Mouse (Mus musculus) left cerebral cortex, postnatal 14 days (tissue): ENCODE results near the gene Timeless. TPM values are rescaled to one million over a fixed set of nuclear protein-coding genes. Genes with fewer than 3 reads are reported as not detected.
"Not testable (repeated sequence)": the region's sequence is repeated elsewhere in the genome, so short reads cannot be mapped to it uniquely, and the experiment has no call there.

ENCODE experiments used
- DNase-seq, 2 experiments: peaks; one replicate each; pipeline ENCODE4 v3.0.0; 2021 to 2022; ENCODE audit warnings: low spot score in 2 of 2, mixed read lengths in 1 of 2
- intact Hi-C: fragments of 180-260 bp; cut with DNase I; formaldehyde crosslinking; loops from one replicate; pipeline ENCODE4 v1.15.1; 2025
- total RNA-seq, 2 experiments: library from RNA; stranded (reverse); gene quantifications; 2 replicates each; pipeline ENCODE4 v1.2.3; 2021

Gene Timeless
- total RNA-seq, 2 experiments from 2014 or later, result 7.2 to 9.9 TPM

DNA sequence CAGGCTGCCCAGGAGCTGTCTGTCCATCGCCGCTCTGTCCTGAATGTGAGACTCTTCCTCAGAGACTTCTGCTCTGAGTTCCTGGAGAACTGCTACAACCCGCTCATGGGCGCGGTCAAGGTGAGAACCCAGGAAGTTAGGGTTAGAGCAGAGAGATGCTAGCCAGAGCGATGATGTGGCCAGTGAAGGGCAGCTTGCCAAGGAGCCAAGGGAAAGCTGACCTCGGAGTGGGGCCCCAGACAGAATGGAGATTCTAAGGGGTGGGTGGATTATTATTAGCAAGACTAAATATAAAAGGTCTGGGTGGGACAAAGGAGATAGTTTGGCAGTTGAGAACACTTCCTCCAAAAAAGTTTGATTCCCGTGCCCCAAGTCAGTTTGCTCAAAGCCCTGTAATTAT lies 11.4 kb downstream of the Timeless start:
- intact Hi-C loops, result no loop called here
- DNase-seq, result no peak

DNA sequence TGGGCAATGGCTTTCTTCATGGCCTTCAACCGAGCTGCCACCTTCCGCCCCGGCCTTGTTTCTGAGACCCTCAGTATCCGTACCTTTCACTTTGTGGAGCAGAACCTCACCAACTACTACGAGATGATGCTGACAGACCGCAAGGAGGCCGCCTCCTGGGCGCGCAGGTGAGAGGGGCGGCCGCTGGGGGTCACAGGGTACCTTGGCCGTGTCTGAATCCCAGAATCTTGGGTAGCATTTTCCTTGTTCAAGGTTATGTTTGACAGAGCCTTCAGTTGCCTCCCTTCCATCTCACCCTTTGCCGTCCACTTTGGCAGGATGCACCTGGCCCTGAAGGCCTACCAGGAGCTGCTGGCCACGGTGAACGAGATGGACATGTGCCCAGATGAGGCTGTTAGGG lies 12.3 kb downstream of the Timeless start:
- intact Hi-C loops, result no loop called here
- no peak for DNase-seq

DNA sequence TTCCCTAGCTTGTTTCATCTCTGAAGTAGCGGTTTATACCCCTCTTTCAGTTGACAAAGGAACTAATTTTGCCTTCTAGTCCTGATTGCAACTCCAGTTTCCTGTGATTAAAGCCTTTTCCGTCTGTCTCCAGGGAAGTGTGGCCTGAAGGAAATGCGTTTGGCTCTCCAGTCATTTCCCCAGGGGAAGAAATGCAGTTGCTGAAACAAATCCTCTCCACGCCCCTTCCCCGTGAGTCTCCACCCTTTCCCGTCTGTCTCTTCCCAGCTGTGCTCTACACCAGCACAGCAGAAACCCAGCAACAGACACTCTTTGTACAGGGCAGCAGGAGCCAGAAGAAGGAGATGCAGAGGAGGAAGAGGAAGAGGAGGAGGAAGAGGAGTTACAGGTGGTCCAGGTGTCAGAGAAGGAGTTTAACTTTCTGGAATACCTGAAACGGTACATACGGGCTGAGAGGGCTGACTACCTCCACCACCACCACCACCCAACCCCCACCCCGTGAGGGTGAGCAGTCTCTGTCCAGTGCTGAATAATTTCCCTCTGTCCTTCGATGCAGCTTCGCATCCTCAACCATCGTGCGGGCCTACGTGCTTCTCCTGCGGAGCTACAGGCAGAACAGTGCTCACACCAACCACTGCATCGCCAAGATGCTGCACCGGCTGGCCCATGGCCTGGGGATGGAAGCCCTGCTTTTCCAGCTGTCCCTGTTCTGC lies 15.3 kb downstream of the Timeless start:
- no peak for DNase-seq
- intact Hi-C loops, result no loop called here

DNA sequence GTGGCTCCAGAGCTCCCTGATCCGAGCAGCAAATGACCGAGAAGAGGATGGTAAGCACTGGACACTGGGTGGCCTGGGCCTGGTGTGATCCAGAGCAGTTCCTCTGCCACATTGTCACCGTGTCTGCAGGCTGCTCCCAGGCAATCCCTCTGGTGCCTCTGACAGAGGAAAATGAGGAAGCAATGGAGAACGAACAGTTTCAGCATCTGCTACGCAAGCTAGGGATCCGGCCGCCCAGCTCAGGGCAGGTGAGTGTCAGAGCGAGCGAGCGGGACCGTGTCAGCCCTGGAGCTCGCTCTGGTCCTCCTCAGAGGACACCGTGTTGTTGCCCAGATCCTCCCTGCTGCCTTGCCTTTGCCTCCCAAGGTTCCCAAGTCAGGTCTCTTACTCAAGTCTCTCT lies 18.7 kb downstream of the Timeless start:
- intact Hi-C loops, result no loop called here
- no peak for DNase-seq

DNA sequence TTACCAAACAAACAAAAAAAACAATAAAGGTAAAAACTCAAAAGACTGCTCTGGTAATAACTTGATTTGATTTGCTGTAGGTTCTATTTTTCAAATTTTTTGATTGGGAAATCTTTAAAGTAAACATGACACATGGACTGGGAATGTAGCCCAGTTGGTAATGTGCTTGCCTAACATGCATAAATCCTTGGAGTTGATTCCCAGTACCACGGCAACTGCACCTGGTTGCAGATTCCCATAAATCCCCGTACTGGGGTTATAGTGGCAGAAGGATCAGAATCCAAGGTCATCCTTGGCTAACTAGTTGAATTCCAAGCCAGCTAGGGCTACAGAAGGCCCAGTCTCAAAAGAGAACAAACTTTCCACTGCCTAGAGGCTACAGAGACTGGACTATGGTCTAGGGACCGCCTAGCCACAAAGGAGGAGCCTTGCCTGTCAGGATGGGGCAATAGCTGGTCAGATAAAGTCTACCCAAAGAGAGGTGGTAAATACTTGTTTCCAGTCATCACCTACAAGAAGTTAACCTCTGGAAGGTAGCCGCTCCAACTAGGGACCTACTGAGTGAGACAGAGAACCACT lies 21.9 kb downstream of the Timeless start, which contains the start of gene Apon:
Gene Apon, plus strand, starts transcription at position 420 of the 579 bp plus-strand sequence.
- intact Hi-C loops, result no loop called here
- no peak for DNase-seq

DNA sequence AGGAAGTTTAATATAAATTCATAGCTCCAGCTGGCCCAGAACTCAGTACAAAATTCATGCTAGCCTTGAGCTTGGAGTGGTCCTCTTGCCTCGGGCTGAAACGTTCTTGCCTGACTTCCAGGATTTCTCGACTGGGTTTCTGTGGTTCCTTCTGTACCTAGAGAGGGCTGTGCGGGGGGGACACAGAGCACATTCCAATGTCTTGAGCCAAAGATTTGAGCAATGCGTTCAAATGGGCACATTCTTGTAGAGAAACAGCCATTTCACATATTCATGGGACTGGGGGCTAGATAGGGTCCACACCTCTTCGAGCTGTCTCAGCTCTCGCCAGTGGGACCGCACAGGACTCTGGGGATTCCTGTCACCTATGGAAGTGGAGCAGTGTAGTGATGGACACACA lies 24.1 kb downstream of the Timeless start:
- DNase-seq, result no peak
- intact Hi-C loops, result no loop called here

DNA sequence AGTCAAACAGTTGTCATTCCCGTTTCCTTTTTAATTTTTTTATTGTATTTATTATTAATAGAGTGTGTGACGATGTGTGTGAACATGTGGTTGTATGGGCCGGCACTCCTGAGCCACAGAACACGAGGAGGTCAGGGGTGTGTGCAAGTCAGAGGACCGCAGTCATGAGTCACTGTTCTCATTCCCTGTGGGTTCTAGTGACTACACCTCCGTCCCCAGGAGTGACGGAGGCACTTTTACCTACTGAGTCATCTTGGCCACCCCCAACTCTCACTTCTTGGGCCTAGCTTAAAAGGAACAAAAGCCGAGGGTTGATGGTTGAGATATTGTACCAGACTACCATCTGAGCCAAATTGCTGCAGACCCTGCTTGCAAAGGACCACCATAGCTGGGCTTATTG lies 24.5 kb downstream of the Timeless start:
- intact Hi-C loops, result no loop called here
- no peak for DNase-seq

DNA sequence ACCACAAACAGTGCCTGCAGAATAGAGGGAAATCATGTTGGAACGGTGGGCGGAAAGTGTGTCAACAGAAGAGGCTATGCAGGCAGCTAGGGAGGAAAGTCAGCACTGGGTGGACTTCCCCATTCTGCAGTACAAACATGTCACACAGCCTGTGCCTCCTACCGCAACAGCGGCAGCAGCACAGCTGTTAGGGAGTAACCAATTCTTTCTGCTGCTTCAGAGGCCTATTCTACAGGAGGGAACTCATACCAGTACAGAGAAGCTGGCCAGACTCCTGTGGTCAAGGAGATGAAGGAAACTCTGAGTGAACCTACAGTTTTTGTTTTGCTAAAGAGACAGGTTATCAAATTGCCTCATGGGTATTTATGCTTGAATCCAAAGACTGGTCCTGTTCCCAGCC lies 27.1 kb downstream of the Timeless start:
- intact Hi-C loops, result no loop called here
- DNase-seq, result no peak

DNA sequence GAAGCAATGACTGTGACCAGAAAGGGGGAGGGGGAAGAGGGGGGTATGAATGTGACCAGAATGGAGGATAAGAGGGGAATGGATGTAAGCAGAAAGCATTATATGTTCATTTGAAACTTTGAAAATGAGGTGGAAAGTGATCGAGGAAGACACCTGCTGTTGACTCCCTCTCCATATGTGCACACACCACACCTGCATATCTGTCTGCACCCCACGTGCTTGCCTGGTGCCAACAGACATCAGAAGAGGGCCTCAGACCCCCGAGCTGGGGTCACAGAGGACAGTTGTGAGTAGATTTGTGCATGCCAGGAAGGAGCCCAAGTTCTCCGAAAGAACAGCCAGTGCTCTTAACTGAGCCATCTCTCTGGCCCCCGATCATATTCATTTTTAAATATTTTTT lies 28.1 kb downstream of the Timeless start:
- DNase-seq, result no peak
- intact Hi-C loops, result no loop called here

DNA sequence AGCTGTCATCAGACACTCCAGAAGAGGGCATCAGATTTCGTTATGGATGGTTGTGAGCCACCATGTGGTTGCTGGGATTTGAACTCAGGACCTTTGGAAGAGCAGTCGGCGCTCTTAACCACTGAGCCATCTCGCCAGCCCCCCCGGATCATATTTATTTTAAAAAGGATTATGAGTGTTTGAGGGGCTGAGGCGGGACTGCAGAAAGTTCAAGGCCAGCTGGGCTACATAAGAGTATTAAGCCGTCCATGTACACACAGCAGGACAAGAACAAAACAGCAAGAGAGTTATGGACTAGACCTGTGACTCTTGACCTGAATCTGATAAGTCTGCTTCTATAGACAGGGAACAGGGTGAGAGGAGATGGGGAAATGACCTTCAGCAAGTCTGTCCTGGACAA lies 28.5 kb downstream of the Timeless start:
- intact Hi-C loops, DNase-seq: not testable (repeated sequence)

DNA sequence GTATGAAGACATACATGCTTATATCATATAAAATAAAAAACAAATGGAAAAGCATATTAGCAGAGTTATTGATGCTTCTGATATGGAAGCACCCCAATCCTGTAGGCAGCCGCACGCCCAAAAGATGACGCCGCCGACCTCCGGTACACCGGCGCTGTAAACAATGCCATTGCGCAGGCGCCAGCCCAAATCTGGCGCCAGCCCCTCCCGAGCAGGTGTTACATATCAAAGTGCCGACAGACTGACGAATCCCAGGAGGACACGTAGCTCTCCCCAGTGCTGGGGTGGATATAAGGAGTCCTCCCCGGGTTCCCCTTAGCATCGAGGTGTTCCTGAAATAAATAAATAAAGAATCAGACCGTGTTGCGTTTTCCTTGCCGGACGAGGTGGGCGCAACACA lies 30.4 kb downstream of the Timeless start:
- intact Hi-C loops, result no loop called here
- DNase-seq, result no peak

DNA sequence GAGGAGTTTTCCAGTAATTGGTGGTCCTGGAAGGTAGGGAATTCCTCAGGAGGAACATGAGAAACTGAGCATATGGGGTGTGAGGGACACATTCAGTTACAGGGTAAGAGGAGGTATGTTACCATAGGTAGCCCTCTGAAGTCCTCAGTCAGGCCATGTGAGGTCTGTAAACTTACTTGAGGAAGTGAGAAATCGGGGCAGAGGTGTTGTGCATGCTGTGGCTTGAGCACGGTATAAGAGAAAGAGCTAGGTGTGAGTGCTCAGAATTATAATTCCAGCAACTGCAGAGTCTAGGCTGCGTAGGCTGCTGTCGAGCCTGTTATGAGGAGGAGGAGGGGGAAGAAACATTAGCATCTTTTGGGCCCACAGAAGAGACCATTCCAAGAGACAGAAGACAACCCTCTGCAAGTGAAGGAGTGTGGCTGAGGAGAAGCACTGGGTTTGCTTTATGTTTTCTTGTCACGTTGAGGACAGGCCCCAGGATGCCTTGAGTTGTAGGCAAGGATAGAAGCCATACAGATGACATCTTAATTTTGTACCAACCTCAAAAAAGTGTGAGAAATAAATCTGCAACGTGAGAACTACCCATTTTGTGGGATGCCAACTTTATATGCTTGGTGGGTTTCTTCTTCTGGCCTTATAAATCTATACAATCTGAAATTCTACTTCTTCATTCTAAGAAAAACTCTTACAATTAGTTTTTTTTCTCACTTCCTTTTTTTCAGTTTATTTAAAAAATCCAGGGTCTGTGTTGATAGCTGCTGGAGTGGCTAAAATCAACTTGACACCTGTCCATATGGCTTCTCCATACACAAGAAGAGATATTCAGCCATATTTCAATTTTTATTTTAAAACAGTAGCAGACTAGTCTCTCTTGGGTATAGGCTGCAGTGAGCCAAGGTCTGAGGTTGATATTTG lies 31.8 kb downstream of the Timeless start:
- intact Hi-C loops, result no loop called here
- no peak for DNase-seq

DNA sequence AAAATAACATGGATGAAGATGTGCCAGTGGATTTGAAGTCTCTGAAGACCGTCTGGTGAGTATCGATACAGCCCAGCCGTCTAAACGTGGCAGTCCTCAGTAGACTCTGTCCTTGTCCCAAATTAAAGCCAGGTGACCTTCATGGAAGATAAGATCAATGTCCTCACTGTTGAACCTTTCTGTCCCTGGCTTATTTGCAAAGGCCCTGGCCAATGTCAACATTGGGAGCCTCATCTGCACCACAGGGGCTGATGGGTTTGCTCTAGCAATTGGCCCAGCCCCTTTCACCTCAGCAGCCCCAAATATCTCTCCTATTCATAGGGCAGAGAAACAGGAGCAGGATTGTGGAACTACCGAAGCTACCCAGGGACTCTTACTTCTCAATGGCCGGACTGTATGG lies 36.5 kb downstream of the Timeless start, which contains the start of gene Apof:
Gene Apof, plus strand, starts transcription at position 301 of the 400 bp plus-strand sequence.
- intact Hi-C loops, result no loop called here
- no peak for DNase-seq

DNA sequence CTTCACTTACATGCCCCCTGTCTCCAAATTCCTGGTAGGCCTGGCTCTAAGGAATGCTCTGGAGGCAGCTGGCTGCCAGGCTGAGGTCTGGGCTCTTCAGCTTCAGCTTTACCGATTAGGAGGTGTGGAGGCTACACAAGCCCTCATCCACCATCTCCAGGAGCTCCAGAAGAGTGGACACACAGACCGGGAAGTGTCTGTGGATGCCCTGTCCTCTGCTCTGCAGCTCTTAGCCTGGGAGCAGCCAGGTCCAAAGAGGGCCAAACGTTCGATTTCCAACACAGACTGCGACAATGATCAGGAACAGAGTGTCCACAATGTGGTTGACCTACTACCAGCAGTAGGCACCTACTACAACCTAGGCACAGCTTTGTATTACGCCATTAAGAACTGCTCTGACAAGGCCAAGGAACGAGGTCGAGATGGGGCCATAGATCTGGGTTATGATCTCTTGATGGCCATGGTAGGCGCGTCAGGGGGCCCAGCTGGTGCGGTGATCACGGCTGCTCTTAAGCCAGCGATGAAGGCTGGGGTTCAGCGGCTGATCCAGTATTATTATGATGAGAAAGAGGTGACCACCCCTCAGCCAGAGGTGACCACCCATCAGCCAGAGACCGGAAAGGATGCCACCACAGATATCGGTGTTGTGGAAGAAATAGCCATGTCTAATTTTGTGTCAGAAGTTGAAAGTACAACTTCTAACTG lies 37.5 kb downstream of the Timeless start:
- intact Hi-C loops, result no loop called here
- no peak for DNase-seq

DNA sequence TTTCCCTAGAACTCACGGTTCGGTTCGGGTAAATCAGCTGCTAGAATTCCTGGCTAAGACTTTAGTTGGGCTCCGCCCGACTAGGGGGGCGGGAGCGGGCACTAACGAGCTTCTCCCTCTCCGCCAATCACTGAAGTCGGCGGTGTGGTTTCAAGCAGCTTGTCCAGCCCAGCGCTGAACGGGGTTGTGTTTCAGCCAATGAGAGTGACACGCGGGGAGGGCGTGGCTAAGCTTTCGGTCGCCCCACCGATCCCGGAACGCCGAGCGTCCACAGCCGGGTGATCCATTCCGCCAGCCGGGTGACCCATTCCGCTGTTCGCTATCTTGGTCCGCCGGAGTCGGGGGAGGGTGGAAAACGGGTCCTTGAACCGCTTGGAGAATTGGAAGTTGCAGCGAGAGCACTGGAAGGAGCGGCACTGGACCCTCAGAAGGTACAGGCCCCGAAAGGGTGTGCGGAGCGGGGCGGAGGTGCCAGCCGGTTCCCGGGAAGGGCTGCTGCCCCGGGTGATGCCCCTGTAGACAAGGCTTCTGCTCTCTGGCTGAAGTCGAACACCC lies 38.5 kb downstream of the Timeless start, which contains the start of gene Stat2:
Gene Stat2, plus strand, starts transcription at position 273 of the 555 bp plus-strand sequence.
- peak; percentile 98 for DNase-seq
- intact Hi-C loops, result no loop called here

DNA sequence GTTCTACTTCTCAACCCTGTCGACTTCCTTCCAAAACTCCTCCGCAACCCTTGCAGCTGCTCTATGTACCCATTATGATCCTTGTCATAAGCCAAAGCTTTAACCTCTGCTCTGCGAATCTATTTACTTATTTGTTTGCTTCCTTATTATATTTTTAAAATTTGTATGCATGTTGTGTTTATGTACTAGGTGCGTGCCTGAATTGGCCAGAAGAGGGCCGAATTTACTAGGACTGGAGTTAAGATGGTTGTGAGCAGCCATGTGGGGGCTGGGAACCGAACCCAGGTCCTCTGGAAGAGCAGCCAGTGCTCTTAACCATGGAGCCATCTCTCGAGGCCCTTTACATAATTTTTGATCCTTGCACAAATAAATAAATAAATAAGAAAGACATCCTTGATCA lies 39.0 kb downstream of the Timeless start:
- intact Hi-C loops, result no loop called here

DNA sequence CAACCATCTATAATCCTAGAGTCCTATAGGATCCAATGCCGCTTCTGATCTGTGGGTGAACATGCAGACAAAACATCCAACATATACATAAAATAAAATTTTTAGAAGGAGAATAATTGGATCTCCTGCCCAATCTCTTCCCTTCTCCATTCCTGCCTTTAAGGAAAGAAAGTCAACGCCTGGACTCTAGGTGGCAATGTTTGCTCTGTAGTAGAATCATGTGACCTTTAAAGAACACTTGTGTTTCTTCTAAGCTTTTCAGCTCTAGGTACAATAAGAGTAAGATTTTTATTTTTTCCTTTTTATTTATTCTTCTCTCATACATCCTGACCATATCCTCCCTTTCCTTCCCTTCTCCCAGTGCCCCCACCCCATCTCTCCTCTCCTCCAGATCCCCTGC lies 40.0 kb downstream of the Timeless start:
- intact Hi-C loops, result no loop called here
- DNase-seq, result no peak

More for the DNA sequence above, 39.0 kb downstream of the Timeless start:
- no peak for DNase-seq

DNA sequence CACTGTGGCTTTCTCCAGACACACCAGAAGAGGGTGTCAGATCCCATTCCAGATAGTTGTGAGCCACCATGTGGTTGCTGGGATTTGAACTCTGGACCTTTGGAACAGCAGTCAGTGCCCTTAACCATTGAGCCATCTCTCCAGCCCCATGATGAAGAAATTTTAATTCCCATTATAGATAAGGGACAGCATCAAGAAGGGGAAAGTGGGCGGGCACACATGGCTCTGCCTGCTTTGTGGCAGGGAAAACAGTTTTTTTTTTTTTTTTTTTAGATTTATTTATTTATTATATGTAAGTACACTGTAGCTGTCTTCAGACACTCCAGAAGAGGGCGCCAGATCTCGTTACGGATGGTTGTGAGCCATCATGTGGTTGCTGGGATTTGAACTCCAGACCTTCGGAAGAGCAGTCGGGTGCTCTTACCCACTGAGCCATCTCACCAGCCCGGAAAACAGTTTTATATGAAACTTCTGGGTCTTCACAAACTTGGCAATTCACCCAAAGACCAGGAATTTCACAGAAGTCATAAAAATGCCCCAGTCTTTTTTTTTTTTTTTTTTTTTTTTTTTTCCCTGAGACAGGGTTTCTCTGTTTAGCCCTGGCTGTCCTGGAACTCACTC lies 41.1 kb downstream of the Timeless start:
- intact Hi-C loops, DNase-seq: not testable (repeated sequence)

DNA sequence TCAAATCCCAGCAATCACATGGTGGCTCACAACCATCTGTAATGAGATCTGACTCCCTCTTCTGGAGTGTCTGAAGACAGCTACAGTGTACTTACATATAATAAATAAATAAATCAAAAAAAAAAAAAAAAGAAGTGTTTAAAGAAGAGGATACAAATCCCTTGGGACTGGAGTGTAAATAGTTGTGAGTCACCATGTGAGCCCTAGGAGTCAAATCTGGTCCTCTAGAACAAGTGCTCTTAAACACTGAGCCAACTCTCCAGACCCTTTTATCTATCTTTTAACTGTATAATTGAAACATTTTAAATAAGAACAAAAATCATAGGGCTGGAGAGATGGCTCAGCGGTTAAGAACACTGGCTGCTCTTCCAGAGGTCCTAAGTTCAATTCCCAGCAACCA lies 43.5 kb downstream of the Timeless start:
- DNase-seq, intact Hi-C loops: not testable (repeated sequence)
